Mouse (Mus musculus) ES-Bruce4 (cell line): Measurements from ENCODE around the gene Rnf168.

Experiments
- CTCF ChIP-seq: IDR thresholded peaks from one replicate; pipeline ENCODE4 v1.8.1; 2011; ENCODE audit warnings: low read depth, low read length
- POLR2A ChIP-seq: IDR thresholded peaks from one replicate; pipeline ENCODE4 v1.8.1; 2011; ENCODE audit warnings: low read length; ENCODE audit not compliant: insufficient read depth

- TF ChIP-seq CTCF, result no peak
- TF ChIP-seq POLR2A, result peak; percentile 5
Observed at GRCm38 (mm10) chr16:32312386-32312785, 35.1 kb downstream of the Rnf168 start.
